Mouse (Mus musculus) T-helper 1 cell (primary cell): ENCODE measurements around the gene Ttc17.

ENCODE experiments used
- in situ Hi-C: fragments of 300-600 bp; cut with MboI, MseI; formaldehyde crosslinking; loops from one replicate; pipeline ENCODE4 v1.15.1; 2025; ENCODE audit warnings: high pct_unique_total_duplicates

The Ttc17 gene

DNA sequence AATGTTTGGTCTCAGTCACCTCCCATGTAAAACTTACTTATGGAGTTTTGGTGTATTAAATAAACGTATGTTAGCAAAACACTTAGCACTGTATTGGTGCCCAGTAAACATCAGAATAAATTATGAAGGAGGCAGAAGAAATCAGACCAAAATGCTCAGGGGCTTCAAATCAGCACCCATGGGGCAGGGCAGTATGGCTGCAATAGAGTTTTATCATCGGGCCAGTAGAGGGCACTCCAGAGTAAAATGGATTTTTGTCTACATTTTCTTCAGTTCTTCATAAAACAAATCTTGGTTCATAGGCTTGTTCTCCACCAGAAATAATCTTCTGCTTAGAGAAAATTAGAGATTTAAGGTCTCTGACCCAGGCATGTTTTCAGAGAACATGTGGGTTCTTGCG lies 152.4 kb downstream of the Ttc17 start:
- in situ Hi-C loops: no loop called here
